Mouse (Mus musculus) CD4-positive helper T cell, adult 2 months (primary cell): ENCODE data around the gene a.
A peak's percentile ranks its signal among the peaks of the same experiment; 100 is the strongest.
"Not testable (repeated sequence)": the region's sequence is repeated elsewhere in the genome, so short reads cannot be mapped to it uniquely, and the experiment has no call there.

Source experiments
- DNase-seq: peaks from one replicate; pipeline ENCODE4 v3.0.0-alpha.2; 2012; ENCODE audit warnings: low read depth, missing footprints, low spot score

a gene

DNA sequence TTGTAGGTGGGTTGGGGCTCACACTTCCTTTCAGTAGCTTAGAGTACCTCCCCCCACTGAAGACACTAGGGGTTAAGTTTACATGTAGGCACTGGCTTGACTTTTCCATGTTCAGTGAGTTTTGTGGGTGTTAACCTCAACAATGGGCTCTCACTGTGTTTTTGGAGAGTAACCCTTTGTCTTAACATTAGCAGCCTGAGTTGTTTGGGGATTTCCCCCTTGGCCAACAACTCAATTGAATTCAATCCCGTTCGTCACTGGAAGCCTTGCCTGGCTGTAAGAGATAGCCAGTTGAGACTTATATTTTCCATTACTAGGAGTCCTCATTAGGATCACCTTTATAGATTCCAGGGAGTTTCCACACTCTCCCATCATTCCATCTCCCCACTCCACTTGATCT, 45.3 kb downstream of the a start:
- peak; percentile 43 for DNase-seq

DNA sequence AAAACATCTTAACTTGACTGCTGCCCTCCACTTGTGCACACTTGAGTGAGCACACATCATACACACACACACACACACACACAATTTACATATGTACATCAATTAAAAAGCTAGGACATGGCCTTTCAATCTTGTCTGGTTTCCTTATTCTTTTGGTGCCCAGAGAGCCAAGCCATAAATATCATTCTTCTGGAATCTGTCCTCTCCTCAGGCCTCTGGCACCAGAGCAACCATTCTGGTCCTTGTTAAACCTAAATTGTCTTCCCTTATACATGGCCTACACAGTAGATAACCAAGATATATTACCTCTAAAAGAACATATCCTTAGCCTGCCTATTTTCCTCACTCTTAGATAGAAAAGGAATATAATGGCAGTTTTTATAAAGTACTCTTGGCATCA, 56.9 kb downstream of the a start:
- DNase-seq: no peak

DNA sequence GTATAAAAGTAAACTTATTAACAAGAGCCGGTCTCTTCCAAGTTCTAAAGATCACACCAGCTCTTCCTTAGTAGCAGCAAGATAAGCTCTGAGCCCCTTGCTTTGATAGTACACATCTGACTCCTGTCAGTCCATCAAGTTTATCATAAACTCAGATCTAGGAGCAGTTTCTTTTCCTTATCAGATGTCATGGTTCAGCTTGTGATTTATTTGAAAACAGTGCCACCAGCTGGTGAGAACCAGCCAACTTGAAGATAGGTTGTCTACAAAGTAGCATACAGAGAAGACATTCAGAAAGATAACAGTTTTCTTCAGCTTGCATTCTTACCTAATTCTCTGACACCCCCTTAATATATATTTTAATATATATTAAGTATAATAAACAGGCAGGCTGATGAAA, 64.2 kb downstream of the a start:
- peak; percentile 78 for DNase-seq

GRCm38 (mm10) chr2:154863672-154864071, 72.5 kb downstream of the a start:
- no peak for DNase-seq

DNA sequence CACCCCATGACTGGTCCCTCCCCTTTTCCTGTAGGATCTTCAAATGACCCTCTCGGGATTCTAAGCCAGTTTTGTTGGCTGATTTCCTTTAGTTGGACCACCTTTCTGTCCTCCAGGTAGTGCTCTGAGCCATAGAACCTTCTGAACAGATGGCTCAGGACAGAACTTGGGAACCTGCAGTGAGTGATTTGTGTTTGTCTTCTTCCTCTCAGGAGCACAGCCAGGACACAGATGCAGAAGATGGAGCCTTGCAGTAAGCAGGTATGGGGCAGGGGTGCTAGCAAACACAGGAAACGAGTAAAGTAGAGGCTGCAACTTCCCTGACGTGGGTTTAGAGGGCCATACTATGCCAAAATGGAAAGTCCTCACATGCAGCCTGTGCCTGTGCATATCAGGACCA, 74.5 kb downstream of the a start:
- no peak for DNase-seq

DNA sequence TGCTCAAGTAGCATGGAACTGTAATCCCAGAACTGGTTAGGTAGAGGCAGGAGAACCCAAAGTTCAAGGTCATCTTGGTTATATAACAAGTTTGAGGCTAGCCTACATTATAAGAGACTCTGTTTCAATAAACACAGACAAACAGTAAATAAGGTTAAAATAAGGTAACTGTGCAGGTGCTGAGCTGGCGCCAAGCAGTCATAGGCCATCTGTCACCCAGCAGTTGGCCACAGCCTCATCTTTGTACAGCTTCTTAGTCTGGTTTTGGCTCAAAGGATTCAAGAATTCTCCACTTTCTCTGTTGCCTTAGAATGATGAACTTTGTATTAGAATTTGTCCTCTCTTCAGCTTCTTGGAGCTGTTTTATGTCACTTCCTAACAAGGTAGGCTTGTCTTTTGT, 76.9 kb downstream of the a start:
- DNase-seq: no peak

- no peak for DNase-seq
Observed at GRCm38 (mm10) chr2:154869954-154870641, 78.9 kb downstream of the a start.

GRCm38 (mm10) chr2:154876621-154877020, 85.4 kb downstream of the a start:
- no peak for DNase-seq

DNA sequence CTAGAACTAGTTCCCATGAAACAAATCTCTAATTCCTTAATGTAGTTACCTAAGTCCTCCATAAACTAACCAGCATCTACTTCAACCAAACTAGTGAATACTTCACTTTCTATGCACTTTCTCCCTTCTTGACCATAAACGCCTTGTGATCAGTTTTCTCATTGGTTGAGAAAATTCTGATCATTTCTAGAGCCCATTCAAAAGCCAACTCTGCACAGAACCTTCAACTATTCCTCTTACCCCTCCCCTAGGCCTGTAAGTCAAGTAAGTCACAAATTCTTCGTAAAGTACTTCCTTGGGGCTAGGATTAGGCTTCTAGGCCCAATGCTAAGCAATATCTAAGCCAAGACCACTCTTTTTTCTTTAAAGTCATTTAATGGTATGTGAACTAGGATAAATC, 100.4 kb downstream of the a start:
- DNase-seq: no peak

DNA sequence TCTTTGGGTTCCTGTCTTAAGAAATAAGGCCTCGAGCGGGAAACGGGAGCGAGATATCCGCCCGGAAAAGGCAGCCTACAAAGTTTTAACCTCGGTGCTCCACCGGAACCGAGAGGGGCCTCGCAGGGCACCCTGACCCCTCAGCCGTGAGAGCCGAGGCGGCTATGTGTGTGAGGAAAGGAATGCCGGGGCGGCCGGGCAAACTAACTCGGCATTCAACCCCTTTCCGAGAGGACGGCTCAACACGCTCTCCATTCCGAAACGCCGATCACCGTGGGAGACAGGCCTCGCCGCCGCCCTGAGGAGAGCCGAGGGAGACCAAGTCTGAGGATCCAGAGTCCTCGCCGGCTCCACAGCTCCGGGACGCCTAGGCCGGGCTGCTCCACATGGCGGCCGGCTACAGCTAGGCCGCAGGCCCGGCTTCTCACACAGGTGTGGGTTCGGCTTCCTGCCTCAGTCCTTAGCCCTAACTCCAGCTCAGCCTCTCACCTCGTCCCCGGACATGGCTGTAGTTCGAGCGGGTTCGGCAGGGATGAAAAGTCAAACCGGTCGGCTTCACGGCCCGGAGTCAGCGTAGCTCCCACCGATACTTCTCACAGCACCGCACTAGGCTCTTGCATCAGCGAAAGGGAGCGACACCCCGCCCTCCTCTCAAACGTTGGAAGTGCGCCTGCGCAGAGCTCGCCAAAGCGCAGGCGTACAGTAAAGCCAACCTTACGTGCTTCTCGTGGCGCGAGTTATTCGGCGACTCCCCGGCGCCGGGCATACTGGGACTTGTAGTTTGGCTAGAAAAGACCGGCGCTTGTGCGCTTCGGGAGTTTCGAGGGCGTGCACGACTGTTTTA, 101.2 kb downstream of the a start, which contains the start of gene Eif2s2:
Gene Eif2s2 (minus strand): TSS at position 735 of the 844 bp plus-strand sequence.
- peak; percentile 99 for DNase-seq

GRCm38 (mm10) chr2:154893045-154893385, 101.8 kb downstream of the a start:
- no peak for DNase-seq

GRCm38 (mm10) chr2:154893548-154893947, 102.3 kb downstream of the a start:
- DNase-seq: no peak

DNA sequence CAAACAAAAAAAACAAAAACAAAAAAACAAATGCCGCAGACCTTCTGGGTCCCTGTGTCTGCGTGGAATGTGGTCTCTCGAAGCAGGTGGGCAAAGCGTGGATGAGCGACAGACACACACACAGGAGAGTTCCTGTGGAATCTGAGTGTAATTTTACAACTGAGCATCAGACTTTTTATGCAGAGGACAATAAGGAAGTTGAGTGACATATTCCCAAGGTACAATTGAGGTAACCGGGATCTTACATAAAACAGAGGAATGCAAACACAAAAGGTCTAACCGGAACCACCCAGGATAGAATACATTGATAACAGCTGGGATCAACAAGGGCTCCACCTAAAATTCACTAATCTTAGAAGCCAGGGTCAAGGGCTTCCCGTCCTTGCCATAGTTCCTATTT, 107.8 kb downstream of the a start:
- not testable (repeated sequence) for DNase-seq

DNA sequence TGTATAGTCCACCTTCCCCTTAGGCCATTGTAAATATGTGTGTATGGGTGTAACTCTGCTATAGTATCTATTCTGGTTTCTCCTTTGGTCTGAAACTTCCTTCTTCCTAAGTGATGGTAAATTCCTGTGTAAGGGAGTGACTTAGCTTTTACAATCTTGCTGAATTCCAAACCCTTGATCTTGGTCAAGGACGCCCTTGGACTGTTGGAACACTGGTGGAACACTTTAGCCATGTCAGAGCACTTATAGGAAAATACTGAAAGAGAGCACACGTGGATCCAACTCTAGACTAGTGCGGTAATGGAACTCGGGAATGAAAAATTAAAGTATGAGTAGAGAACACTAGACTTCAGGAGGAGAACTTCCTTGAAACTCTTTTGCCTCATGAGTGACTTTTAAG, 108.2 kb downstream of the a start:
- DNase-seq: not testable (repeated sequence)

DNA sequence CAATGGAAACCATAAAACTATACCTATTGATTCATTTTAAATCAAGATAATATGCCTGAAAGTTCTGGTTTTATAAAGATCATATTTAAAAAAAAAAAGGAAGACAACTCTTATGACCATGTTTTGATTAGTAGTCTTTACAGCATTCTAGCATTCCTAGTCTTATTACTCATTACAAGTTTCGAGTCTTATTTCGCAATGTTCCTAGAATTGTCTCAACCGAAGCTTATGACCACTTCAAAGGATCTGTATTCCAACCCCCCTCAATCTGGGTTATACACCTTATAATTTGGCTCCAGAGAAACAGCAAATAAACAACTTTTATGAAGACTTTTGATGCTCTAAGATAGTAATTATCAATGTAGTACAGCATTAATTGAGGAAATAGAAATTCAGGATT, 110.9 kb downstream of the a start:
- no peak for DNase-seq

DNA sequence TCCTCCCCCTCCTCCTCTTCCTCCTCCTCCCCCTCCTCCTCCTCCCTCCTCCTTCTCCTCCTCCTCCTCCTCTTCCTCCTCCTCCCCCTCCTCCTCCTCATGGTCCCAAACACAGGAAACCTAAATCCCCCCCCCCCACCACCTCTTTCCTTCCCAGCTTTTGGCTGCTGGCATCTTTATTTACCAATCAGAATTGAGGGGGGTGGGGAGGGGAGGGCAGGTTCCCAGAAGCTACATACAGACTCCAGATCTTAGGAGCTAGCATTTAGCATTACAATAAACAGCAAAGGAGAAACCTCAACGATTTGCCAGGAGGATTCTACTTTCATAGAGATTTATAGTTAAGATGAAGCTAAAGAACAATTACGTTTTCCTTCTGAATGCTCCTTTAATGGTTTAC, 114.6 kb downstream of the a start:
- DNase-seq: no peak

DNA sequence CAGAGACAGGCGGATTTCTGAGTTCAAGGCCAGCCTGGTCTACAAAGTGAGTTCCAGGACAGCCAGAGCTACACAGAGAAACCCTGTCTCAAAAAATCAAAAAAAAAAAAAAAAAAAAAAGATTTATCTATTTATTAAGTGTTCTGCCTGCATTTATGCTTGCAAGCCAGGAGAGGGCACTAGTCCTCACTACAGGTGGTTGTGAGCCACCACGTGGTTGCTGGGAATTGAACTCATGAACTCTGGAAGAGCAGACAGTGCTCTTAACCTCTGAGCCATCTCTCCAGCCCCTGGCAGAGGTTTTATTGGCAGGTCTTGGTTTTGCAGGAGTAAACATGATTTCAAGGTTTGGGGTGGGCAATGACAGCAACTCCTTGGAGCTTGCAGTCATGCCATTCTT, 117.0 kb downstream of the a start:
- DNase-seq: peak; percentile 42

DNA sequence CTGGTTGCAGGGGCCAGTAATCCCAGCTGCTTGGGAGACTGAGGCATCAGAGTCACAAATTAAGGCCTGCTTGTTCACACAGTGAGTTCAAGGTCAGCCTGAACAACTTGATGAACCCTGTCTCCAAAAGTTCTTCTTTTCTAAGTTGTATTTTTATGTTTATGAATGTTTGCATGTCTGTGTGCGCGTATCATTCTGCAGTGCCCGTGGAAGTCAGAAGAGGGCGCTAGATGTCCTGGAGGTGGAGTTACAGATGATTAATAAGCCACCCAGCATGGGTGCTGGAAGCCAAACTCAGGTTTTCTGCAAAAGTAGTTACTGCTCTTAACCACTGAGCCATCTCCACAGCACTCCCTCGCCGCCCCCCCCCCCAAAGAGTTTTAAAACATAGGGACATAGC, 118.6 kb downstream of the a start:
- DNase-seq: peak; percentile 16

- no peak for DNase-seq
Observed at GRCm38 (mm10) chr2:154915922-154916541, 124.8 kb downstream of the a start.

GRCm38 (mm10) chr2:154916547-154916946, 125.3 kb downstream of the a start:
- peak; percentile 50 for DNase-seq

GRCm38 (mm10) chr2:154917866-154918641, 126.9 kb downstream of the a start:
- no peak for DNase-seq

DNA sequence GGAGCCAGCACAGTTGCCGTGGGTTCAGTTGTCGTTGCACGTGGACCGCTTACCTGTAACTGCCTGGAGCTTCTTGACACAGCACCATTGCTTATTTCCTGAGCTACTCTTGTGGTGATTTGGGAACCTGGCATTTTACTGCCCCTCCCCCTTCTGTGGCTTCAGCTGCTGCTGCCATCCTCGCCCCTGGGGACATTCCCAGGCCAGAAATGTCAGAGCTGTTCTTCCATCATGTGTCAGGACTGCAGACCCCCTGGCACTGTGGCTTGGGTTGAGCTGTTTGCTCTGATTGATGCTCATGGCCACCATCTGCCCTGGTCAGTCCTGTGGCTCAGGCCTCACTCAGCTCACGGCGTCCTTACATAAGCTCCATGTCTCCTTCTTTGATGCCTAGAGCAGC, 129.7 kb downstream of the a start:
- DNase-seq: no peak
